Mouse (Mus musculus) heart, adult 2 months (tissue): ENCODE results near the gene Gen1. TPM values are rescaled to one million over a fixed set of nuclear protein-coding genes. Genes with fewer than 3 reads are reported as not detected.

Experiments
- DNase-seq, 2 experiments: peaks; one replicate each; pipeline ENCODE4 v3.0.0; 2021
- H3K27ac ChIP-seq: fragments of 200-600 bp; 2 replicates; pipeline ENCODE4 v1.8.1; 2022
- H3K27me3 ChIP-seq: fragments of 200-500 bp; 2 replicates; pipeline ENCODE4 v1.6.1; 2012; ENCODE audit warnings: mild to moderate bottlenecking, low read length, inconsistent platforms, mixed read lengths; ENCODE audit not compliant: control insufficient read depth, insufficient read depth
- H3K36me3 ChIP-seq: fragments of 200-500 bp; 2 replicates; pipeline ENCODE4 v1.6.1; 2012; ENCODE audit warnings: low read length, inconsistent platforms; ENCODE audit not compliant: control insufficient read depth, insufficient read depth
- H3K4me1 ChIP-seq: fragments of 200-500 bp; 2 replicates; pipeline ENCODE4 v1.6.1; 2011; ENCODE audit warnings: low read length; ENCODE audit not compliant: control insufficient read depth, insufficient read depth
- H3K4me3 ChIP-seq: fragments of 200-600 bp; 2 replicates; pipeline ENCODE4 v1.8.1; 2022
- H3K79me2 ChIP-seq: fragments of 200-500 bp; replicated peaks from 2 replicates; pipeline ENCODE4 v1.6.1; 2012; ENCODE audit warnings: mild to moderate bottlenecking, inconsistent platforms, low read length, moderate library complexity, mixed read lengths; ENCODE audit not compliant: control insufficient read depth, insufficient read depth
- H3K9ac ChIP-seq: fragments of 200-500 bp; 2 replicates; pipeline ENCODE4 v1.6.1; 2012; ENCODE audit warnings: low read depth, mild to moderate bottlenecking, control low read depth, inconsistent platforms, low read length, mixed read lengths
- CTCF ChIP-seq: fragments of 200-600 bp; IDR thresholded peaks from 2 replicates; pipeline ENCODE4 v1.8.1; 2022; ENCODE audit warnings: antibody characterized with exemption, mild to moderate bottlenecking, moderate library complexity
- EP300 ChIP-seq: fragments of 200-500 bp; IDR thresholded peaks from 2 replicates; pipeline ENCODE4 v1.6.1; 2011; ENCODE audit warnings: low read depth, low read length, control low read depth; ENCODE audit not compliant: insufficient read depth
- POLR2A ChIP-seq: fragments of 200-500 bp; IDR thresholded peaks from 2 replicates; pipeline ENCODE4 v1.6.1; 2011; ENCODE audit warnings: mild to moderate bottlenecking, low read depth, low read length, control low read depth; ENCODE audit not compliant: insufficient read depth
- WGBS: fragments of 180-500 bp; shearing (Covaris S2); methylation state at CpG from one replicate; pipeline ENCODE4 v1.1.7; 2018; 5-methylcytosine and 5-hydroxymethylcytosine counted together
- intact Hi-C: fragments of 180-260 bp; cut with DNase I; formaldehyde crosslinking; loops from one replicate; pipeline ENCODE4 v1.15.1; 2025
- polyA plus RNA-seq: library from polyadenylated mRNA; depleted of rRNA; stranded (reverse); fragments of >200 nt; gene quantifications from 2 replicates; pipeline ENCODE4 v1.2.3, GENCODE M21; 2012
- total RNA-seq, 2 experiments: library from RNA; stranded (reverse); gene quantifications; 2 replicates each; pipeline ENCODE4 v1.2.3; 2021

Gene Gen1
- total and polyA plus RNA-seq, 3 experiments, result 0.16 to 1.1 (median 0.78) TPM

GRCm38 (mm10) chr12:11210361-11210760, 55.2 kb downstream of the Gen1 start:
- no peak overlapping the region for H3K27ac ChIP-seq
- no peaks in the 10 kb centered on the region for H3K36me3 ChIP-seq
- 57% methylated on average over 3 of the region's 3 CpGs for WGBS
- intact Hi-C loops, result no loop called here
- H3K79me2 ChIP-seq, result no peaks in the 10 kb centered on the region
- no peak for DNase-seq
- no peak for TF ChIP-seq EP300
- TF ChIP-seq CTCF, result no peak
- TF ChIP-seq POLR2A, result no peak
- no peak overlapping the region for H3K4me3 ChIP-seq
- H3K27me3 ChIP-seq, result no peaks in the 10 kb centered on the region
- H3K9ac ChIP-seq, result no peak overlapping the region
- no peaks in the 10 kb centered on the region for H3K4me1 ChIP-seq

- Histone ChIP-seq H3K27ac (no peak overlapping the region), H3K36me3 (no peaks in the 10 kb centered on the region), H3K4me1 (no peaks in the 10 kb centered on the region; the same call in 1 of the 2 replicates), H3K27me3 (no peaks in the 10 kb centered on the region), H3K9ac (no peak overlapping the region), H3K79me2 (no peaks in the 10 kb centered on the region), H3K4me3 (no peak overlapping the region)
- no peak for TF ChIP-seq CTCF
- no peak for TF ChIP-seq EP300
- TF ChIP-seq POLR2A, result no peak
- WGBS, result 78% methylated on average over 5 of the region's 5 CpGs
- intact Hi-C loops, result no loop called here
- DNase-seq, result no peak
Observed at GRCm38 (mm10) chr12:11209636-11210035, 56.0 kb downstream of the Gen1 start.

- intact Hi-C loops, result no loop called here
- peaks cover 5% of the 10 kb centered on the region for H3K4me1 ChIP-seq
- H3K79me2 ChIP-seq, result no peaks in the 10 kb centered on the region
- H3K27me3 ChIP-seq, result no peaks in the 10 kb centered on the region
- TF ChIP-seq EP300, result no peak
- TF ChIP-seq CTCF, result no peak
- no peak for TF ChIP-seq POLR2A
- 54% methylated on average over 5 of the region's 5 CpGs for WGBS
- H3K36me3 ChIP-seq, result no peaks in the 10 kb centered on the region
- no peak for DNase-seq
- no peak within 1 kb of the TSS for H3K27ac ChIP-seq
- no peak within 1 kb of the TSS for H3K4me3 ChIP-seq
- H3K9ac ChIP-seq, result no peak within 1 kb of the TSS
Observed at GRCm38 (mm10) chr12:11208872-11209271, 56.7 kb downstream of the Gen1 start, which contains the start of gene Msgn1. Msgn1 (minus strand) TSS chr12:11208972.

- no peaks in the 10 kb centered on the region for H3K27me3 ChIP-seq
- no peak overlapping the region for H3K27ac ChIP-seq
- no peaks in the 10 kb centered on the region for H3K79me2 ChIP-seq
- WGBS, result 85% methylated on average over 4 of the region's 4 CpGs
- no peak for DNase-seq
- H3K4me3 ChIP-seq, result no peak overlapping the region
- H3K36me3 ChIP-seq, result no peaks in the 10 kb centered on the region
- no peak overlapping the region for H3K9ac ChIP-seq
- intact Hi-C loops, result no loop called here
- TF ChIP-seq POLR2A (no peak), EP300 (no peak), CTCF (no peak)
- peaks cover 5% of the 10 kb centered on the region for H3K4me1 ChIP-seq
Observed at GRCm38 (mm10) chr12:11206321-11206720, 59.3 kb downstream of the Gen1 start.

GRCm38 (mm10) chr12:11203694-11204665, 61.6 kb downstream of the Gen1 start:
- Histone ChIP-seq H3K27me3 (no peaks in the 10 kb centered on the region), H3K36me3 (no peaks in the 10 kb centered on the region), H3K9ac (peak overlapping the region; percentile 7; the same call in 1 of the 2 replicates), H3K4me1 (peaks cover 5% of the 10 kb centered on the region), H3K4me3 (peak overlapping the region; percentile 39), H3K27ac (peak overlapping the region; percentile 87), H3K79me2 (no peaks in the 10 kb centered on the region)
- intact Hi-C loops, result loop anchor here (1.0 kb wide), 1 partner anchor 62 kb away; no protein-coding TSS in a partner anchor
- peak; percentile 80 to 89 for DNase-seq
- 16% methylated on average over 18 of the region's 18 CpGs for WGBS
- 0 out of 2 replicates have a peak, but pooled peaks have one; percentile 53 for TF ChIP-seq EP300
- no peak; the same call in 1 of the 2 replicates for TF ChIP-seq POLR2A
- TF ChIP-seq CTCF, result no peak

- Histone ChIP-seq H3K9ac (no peak overlapping the region), H3K4me1 (peaks cover 5% of the 10 kb centered on the region), H3K27me3 (no peaks in the 10 kb centered on the region), H3K79me2 (no peaks in the 10 kb centered on the region), H3K27ac (no peak overlapping the region), H3K36me3 (no peaks in the 10 kb centered on the region), H3K4me3 (no peak overlapping the region)
- TF ChIP-seq EP300 (no peak), CTCF (no peak), POLR2A (no peak)
- DNase-seq, result no peak
- WGBS, result 65% methylated on average over 8 of the region's 8 CpGs
- intact Hi-C loops, result no loop called here
Observed at GRCm38 (mm10) chr12:11202476-11202875, 63.1 kb downstream of the Gen1 start.
